Mouse (Mus musculus): ENCODE measurements around the gene Efna5. TPM values are rescaled to one million over a fixed set of nuclear protein-coding genes. Genes with fewer than 3 reads are reported as not detected.

The Efna5 gene
- polyA plus RNA-seq, 1 experiment from 2014 or later = 59.7 TPM

GRCm38 (mm10) chr17:62691201-62691715, 189.9 kb downstream of the Efna5 start:
- Histone ChIP-seq H3K36me3 (ENCODE audit: control insufficient read depth, insufficient read depth, low read length) (no peaks in the 10 kb centered on the region), H3K27ac (ENCODE audit: low read length) (no peak overlapping the region), H3K9me3 (replicated peaks; ENCODE audit: control insufficient read depth, low read length, poor library complexity, severe bottlenecking) (no peaks in the 10 kb centered on the region), H3K4me3 (ENCODE audit: low read depth, low read length) (no peak overlapping the region), H3K4me2 (ENCODE audit: low read length) (no peak overlapping the region), H3K4me1 (ENCODE audit: control insufficient read depth, insufficient read depth, low read length) (peaks cover 6% of the 10 kb centered on the region; the same call in 1 of the 2 replicates), H3K9ac (ENCODE audit: low read depth, low read length) (no peak overlapping the region), H3K27me3 (ENCODE audit: control insufficient read depth, insufficient read depth, low read depth, low read length) (no peaks in the 10 kb centered on the region)
- 75% methylated on average over 4 of the region's 4 CpGs for WGBS
- no peak for ATAC-seq

- Histone ChIP-seq H3K9me3 (replicated peaks; ENCODE audit: control insufficient read depth, low read length, poor library complexity, severe bottlenecking) (no peaks in the 10 kb centered on the region), H3K36me3 (ENCODE audit: control insufficient read depth, insufficient read depth, low read length) (no peaks in the 10 kb centered on the region), H3K4me2 (ENCODE audit: low read length) (no peak overlapping the region), H3K4me1 (ENCODE audit: control insufficient read depth, insufficient read depth, low read length) (peaks cover 6% of the 10 kb centered on the region; the same call in 1 of the 2 replicates), H3K9ac (ENCODE audit: low read depth, low read length) (no peak overlapping the region), H3K27me3 (ENCODE audit: control insufficient read depth, insufficient read depth, low read depth, low read length) (no peaks in the 10 kb centered on the region), H3K27ac (ENCODE audit: low read length) (no peak overlapping the region), H3K4me3 (ENCODE audit: low read depth, low read length) (no peak overlapping the region)
- no peak for ATAC-seq
- 59% methylated on average over 8 of the region's 8 CpGs for WGBS
Observed at GRCm38 (mm10) chr17:62690256-62690655, 190.9 kb downstream of the Efna5 start.

- ATAC-seq = no peak
- Histone ChIP-seq H3K9me3 (replicated peaks; ENCODE audit: control insufficient read depth, low read length, poor library complexity, severe bottlenecking) (no peaks in the 10 kb centered on the region), H3K27ac (ENCODE audit: low read length) (no peak overlapping the region), H3K36me3 (ENCODE audit: control insufficient read depth, insufficient read depth, low read length) (no peaks in the 10 kb centered on the region), H3K9ac (ENCODE audit: low read depth, low read length) (no peak overlapping the region), H3K4me2 (ENCODE audit: low read length) (no peak overlapping the region), H3K27me3 (ENCODE audit: control insufficient read depth, insufficient read depth, low read depth, low read length) (no peaks in the 10 kb centered on the region), H3K4me1 (ENCODE audit: control insufficient read depth, insufficient read depth, low read length) (peaks cover 6% of the 10 kb centered on the region; the same call in 1 of the 2 replicates), H3K4me3 (ENCODE audit: low read depth, low read length) (no peak overlapping the region)
- WGBS = 72% methylated on average over 4 of the region's 4 CpGs
Observed at GRCm38 (mm10) chr17:62689646-62690045, 191.5 kb downstream of the Efna5 start.

GRCm38 (mm10) chr17:62687369-62687768, 193.7 kb downstream of the Efna5 start:
- H3K4me1 ChIP-seq (ENCODE audit: control insufficient read depth, insufficient read depth, low read length) = peaks cover 6% of the 10 kb centered on the region; the same call in 1 of the 2 replicates
- no peak for ATAC-seq
- no peak overlapping the region for H3K4me2 ChIP-seq (ENCODE audit: low read length)
- WGBS = 41% methylated on average over 6 of the region's 6 CpGs
- H3K9ac ChIP-seq (ENCODE audit: low read depth, low read length) = no peak overlapping the region
- H3K36me3 ChIP-seq (ENCODE audit: control insufficient read depth, insufficient read depth, low read length) = no peaks in the 10 kb centered on the region
- no peak overlapping the region for H3K4me3 ChIP-seq (ENCODE audit: low read depth, low read length)
- no peak overlapping the region for H3K27ac ChIP-seq (ENCODE audit: low read length)
- H3K27me3 ChIP-seq (ENCODE audit: control insufficient read depth, insufficient read depth, low read depth, low read length) = no peaks in the 10 kb centered on the region
- no peaks in the 10 kb centered on the region for H3K9me3 ChIP-seq (replicated peaks; ENCODE audit: control insufficient read depth, low read length, poor library complexity, severe bottlenecking)

- Histone ChIP-seq H3K9ac (ENCODE audit: low read depth, low read length) (no peak overlapping the region), H3K36me3 (ENCODE audit: control insufficient read depth, insufficient read depth, low read length) (no peaks in the 10 kb centered on the region), H3K27me3 (ENCODE audit: control insufficient read depth, insufficient read depth, low read depth, low read length) (no peaks in the 10 kb centered on the region), H3K4me2 (ENCODE audit: low read length) (no peak overlapping the region), H3K4me1 (ENCODE audit: control insufficient read depth, insufficient read depth, low read length) (peaks cover 4% of the 10 kb centered on the region; the same call in 1 of the 2 replicates), H3K4me3 (ENCODE audit: low read depth, low read length) (no peak overlapping the region), H3K9me3 (replicated peaks; ENCODE audit: control insufficient read depth, low read length, poor library complexity, severe bottlenecking) (no peaks in the 10 kb centered on the region), H3K27ac (ENCODE audit: low read length) (no peak overlapping the region)
- 58% methylated on average over 6 of the region's 6 CpGs for WGBS
- no peak for ATAC-seq
Observed at GRCm38 (mm10) chr17:62685181-62685580, 195.9 kb downstream of the Efna5 start.

- ATAC-seq = no peak
- no peak overlapping the region for H3K4me2 ChIP-seq (ENCODE audit: low read length)
- H3K4me3 ChIP-seq (ENCODE audit: low read depth, low read length) = no peak overlapping the region
- H3K36me3 ChIP-seq (ENCODE audit: control insufficient read depth, insufficient read depth, low read length) = no peaks in the 10 kb centered on the region
- peaks cover 4% of the 10 kb centered on the region; the same call in 1 of the 2 replicates for H3K4me1 ChIP-seq (ENCODE audit: control insufficient read depth, insufficient read depth, low read length)
- no peaks in the 10 kb centered on the region for H3K27me3 ChIP-seq (ENCODE audit: control insufficient read depth, insufficient read depth, low read depth, low read length)
- WGBS = 98% methylated on average over 5 of the region's 5 CpGs
- no peak overlapping the region for H3K27ac ChIP-seq (ENCODE audit: low read length)
- H3K9me3 ChIP-seq (replicated peaks; ENCODE audit: control insufficient read depth, low read length, poor library complexity, severe bottlenecking) = no peaks in the 10 kb centered on the region
- H3K9ac ChIP-seq (ENCODE audit: low read depth, low read length) = no peak overlapping the region
Observed at GRCm38 (mm10) chr17:62683142-62683541, 198.0 kb downstream of the Efna5 start.

- Histone ChIP-seq H3K27me3 (ENCODE audit: control insufficient read depth, insufficient read depth, low read depth, low read length) (no peaks in the 10 kb centered on the region), H3K36me3 (ENCODE audit: control insufficient read depth, insufficient read depth, low read length) (no peaks in the 10 kb centered on the region), H3K9ac (ENCODE audit: low read depth, low read length) (no peak overlapping the region), H3K27ac (ENCODE audit: low read length) (no peak overlapping the region), H3K4me3 (ENCODE audit: low read depth, low read length) (no peak overlapping the region), H3K4me1 (ENCODE audit: control insufficient read depth, insufficient read depth, low read length) (peaks cover 2% of the 10 kb centered on the region; the same call in 1 of the 2 replicates), H3K4me2 (ENCODE audit: low read length) (no peak overlapping the region), H3K9me3 (replicated peaks; ENCODE audit: control insufficient read depth, low read length, poor library complexity, severe bottlenecking) (no peaks in the 10 kb centered on the region)
- ATAC-seq = no peak
- WGBS = 56% methylated on average over 1 of the region's 1 CpGs
Observed at GRCm38 (mm10) chr17:62681726-62682125, 199.4 kb downstream of the Efna5 start.

- H3K9ac ChIP-seq (ENCODE audit: low read depth, low read length) = no peak overlapping the region
- H3K4me1 ChIP-seq (ENCODE audit: control insufficient read depth, insufficient read depth, low read length) = peaks cover 2% of the 10 kb centered on the region; the same call in 1 of the 2 replicates
- H3K4me3 ChIP-seq (ENCODE audit: low read depth, low read length) = no peak overlapping the region
- H3K9me3 ChIP-seq (replicated peaks; ENCODE audit: control insufficient read depth, low read length, poor library complexity, severe bottlenecking) = no peaks in the 10 kb centered on the region
- no peaks in the 10 kb centered on the region for H3K27me3 ChIP-seq (ENCODE audit: control insufficient read depth, insufficient read depth, low read depth, low read length)
- ATAC-seq = no peak
- no peaks in the 10 kb centered on the region for H3K36me3 ChIP-seq (ENCODE audit: control insufficient read depth, insufficient read depth, low read length)
- WGBS = 50% methylated on average over 1 of the region's 1 CpGs
- H3K4me2 ChIP-seq (ENCODE audit: low read length) = no peak overlapping the region
- no peak overlapping the region for H3K27ac ChIP-seq (ENCODE audit: low read length)
Observed at GRCm38 (mm10) chr17:62680737-62681136, 200.4 kb downstream of the Efna5 start.

GRCm38 (mm10) chr17:62676832-62677231, 204.3 kb downstream of the Efna5 start:
- no peak overlapping the region for H3K4me2 ChIP-seq (ENCODE audit: low read length)
- ATAC-seq = no peak
- H3K36me3 ChIP-seq (ENCODE audit: control insufficient read depth, insufficient read depth, low read length) = no peaks in the 10 kb centered on the region
- WGBS = 80% methylated on average over 6 of the region's 6 CpGs
- peaks cover 2% of the 10 kb centered on the region; the same call in 1 of the 2 replicates for H3K4me1 ChIP-seq (ENCODE audit: control insufficient read depth, insufficient read depth, low read length)
- no peaks in the 10 kb centered on the region for H3K27me3 ChIP-seq (ENCODE audit: control insufficient read depth, insufficient read depth, low read depth, low read length)
- no peak overlapping the region for H3K27ac ChIP-seq (ENCODE audit: low read length)
- H3K9ac ChIP-seq (ENCODE audit: low read depth, low read length) = no peak overlapping the region
- H3K9me3 ChIP-seq (replicated peaks; ENCODE audit: control insufficient read depth, low read length, poor library complexity, severe bottlenecking) = no peaks in the 10 kb centered on the region
- H3K4me3 ChIP-seq (ENCODE audit: low read depth, low read length) = no peak overlapping the region
